Mouse (Mus musculus) thymus, postnatal 4 days (tissue): ENCODE measurements around the gene Ints13.
A peak's percentile ranks its signal among the peaks of the same experiment; 100 is the strongest.
"Not testable (repeated sequence)": the region's sequence is repeated elsewhere in the genome, so short reads cannot be mapped to it uniquely, and the experiment has no call there.

Experiments used
- DNase-seq: peaks from one replicate; pipeline ENCODE4 v3.0.0; 2021

Ints13 gene

GRCm38 (mm10) chr6:146577310-146578109, at the start of gene Ints13:
Ints13 (minus strand) TSS chr6:146577835.
- peak; percentile 98 for DNase-seq

- no peak for DNase-seq
Measured at GRCm38 (mm10) chr6:146616670-146617069, 39.0 kb upstream of the Ints13 start.

- DNase-seq = no peak
Measured at GRCm38 (mm10) chr6:146615891-146616290, 38.3 kb upstream of the Ints13 start.

- DNase-seq = no peak
Measured at GRCm38 (mm10) chr6:146614541-146614940, 36.9 kb upstream of the Ints13 start.

- DNase-seq = no peak
Measured at GRCm38 (mm10) chr6:146613907-146614306, 36.3 kb upstream of the Ints13 start.

GRCm38 (mm10) chr6:146612736-146613135, 35.1 kb upstream of the Ints13 start:
- no peak for DNase-seq

GRCm38 (mm10) chr6:146611897-146612296, 34.3 kb upstream of the Ints13 start:
- no peak for DNase-seq

GRCm38 (mm10) chr6:146611385-146611784, 33.8 kb upstream of the Ints13 start:
- no peak for DNase-seq

GRCm38 (mm10) chr6:146603651-146604050, 26.0 kb upstream of the Ints13 start:
- DNase-seq = no peak

- no peak for DNase-seq
Measured at GRCm38 (mm10) chr6:146602601-146603000, 25.0 kb upstream of the Ints13 start.

GRCm38 (mm10) chr6:146585134-146585533, 7.5 kb upstream of the Ints13 start:
- no peak for DNase-seq

GRCm38 (mm10) chr6:146583366-146584046, 5.9 kb upstream of the Ints13 start:
- DNase-seq = no peak

- DNase-seq = no peak
Measured at GRCm38 (mm10) chr6:146580381-146580926, 2.8 kb upstream of the Ints13 start.

- DNase-seq = peak; percentile 41
Measured at GRCm38 (mm10) chr6:146578586-146578985, 951 bp upstream of the Ints13 start.

GRCm38 (mm10) chr6:146578111-146578531, 486 bp upstream of the Ints13 start:
- peak; percentile 78 for DNase-seq

- DNase-seq = no peak
Measured at GRCm38 (mm10) chr6:146576903-146577302, 732 bp downstream of the Ints13 start, which contains the start of gene Fgfr1op2. Fgfr1op2 (plus strand) TSS chr6:146577203.

- DNase-seq = no peak
Measured at GRCm38 (mm10) chr6:146572073-146572472, 5.6 kb downstream of the Ints13 start.

- not testable (repeated sequence) for DNase-seq
Measured at GRCm38 (mm10) chr6:146562461-146562860, 15.2 kb downstream of the Ints13 start.

GRCm38 (mm10) chr6:146551326-146551725, 26.3 kb downstream of the Ints13 start:
- DNase-seq = no peak

- no peak for DNase-seq
Measured at GRCm38 (mm10) chr6:146550421-146550820, 27.2 kb downstream of the Ints13 start.

GRCm38 (mm10) chr6:146545289-146545865, 32.3 kb downstream of the Ints13 start:
- DNase-seq = no peak

GRCm38 (mm10) chr6:146544622-146545021, 33.0 kb downstream of the Ints13 start:
- DNase-seq = no peak

GRCm38 (mm10) chr6:146540386-146540785, 37.2 kb downstream of the Ints13 start:
- DNase-seq = no peak
